Mouse (Mus musculus) gastrocnemius, postnatal 36 days (tissue): ENCODE measurements at regions not wholly inside any gene's neighbourhood (a gene's known extent, or its start where the extent isn't known, plus 50 kb on each side); places are given as distances from the start of the nearest gene placed in this dataset.

Experiments
- DNase-seq, 2 experiments: peaks; one replicate each; pipeline ENCODE4 v3.0.0; 2022
- intact Hi-C: fragments of 180-260 bp; cut with DNase I; formaldehyde crosslinking; loops from one replicate; pipeline ENCODE4 v1.15.1; 2025

GRCm38 (mm10) chr15:31087607-31088006 lies 136.5 kb upstream of the Dap start:
- intact Hi-C loops = no loop called here
- no peak for DNase-seq

DNA sequence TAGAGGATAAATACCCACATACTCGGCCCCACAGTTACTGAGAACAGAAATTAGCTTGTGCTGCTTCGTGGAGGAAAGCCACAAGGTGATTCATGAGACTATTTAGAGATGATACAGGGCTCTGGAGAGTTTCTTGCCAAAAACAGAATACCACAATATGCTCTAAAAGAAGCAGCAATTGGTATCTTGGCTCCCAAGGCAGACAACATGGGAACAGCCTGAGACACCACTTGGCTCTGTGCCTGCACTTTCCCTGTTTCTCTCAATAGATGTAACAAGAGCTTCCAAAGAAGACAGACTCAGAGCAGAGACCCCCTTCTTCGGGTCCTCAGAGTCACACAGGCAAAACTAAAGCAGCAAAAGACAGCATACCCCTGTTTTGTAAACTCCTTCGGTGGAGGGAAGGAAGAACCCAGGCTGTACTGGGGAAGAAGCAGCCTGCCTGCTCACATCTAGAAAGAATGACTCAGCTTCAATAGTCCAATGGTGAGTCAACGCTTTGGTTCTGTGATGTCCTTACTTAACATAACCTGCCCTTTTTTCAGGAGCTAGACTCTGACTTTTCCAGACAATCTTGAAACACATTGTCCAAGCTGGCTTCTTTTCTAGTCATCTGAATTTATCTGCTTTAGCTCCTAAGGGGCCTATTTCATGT lies 132.1 kb upstream of the Dap start:
- DNase-seq = peak; percentile 8 to 26
- intact Hi-C loops = no loop called here

- no peak for DNase-seq
- intact Hi-C loops = no loop called here
These were observed 127.9 kb upstream of the Dap start for GRCm38 (mm10) chr15:31096206-31096605.

DNA sequence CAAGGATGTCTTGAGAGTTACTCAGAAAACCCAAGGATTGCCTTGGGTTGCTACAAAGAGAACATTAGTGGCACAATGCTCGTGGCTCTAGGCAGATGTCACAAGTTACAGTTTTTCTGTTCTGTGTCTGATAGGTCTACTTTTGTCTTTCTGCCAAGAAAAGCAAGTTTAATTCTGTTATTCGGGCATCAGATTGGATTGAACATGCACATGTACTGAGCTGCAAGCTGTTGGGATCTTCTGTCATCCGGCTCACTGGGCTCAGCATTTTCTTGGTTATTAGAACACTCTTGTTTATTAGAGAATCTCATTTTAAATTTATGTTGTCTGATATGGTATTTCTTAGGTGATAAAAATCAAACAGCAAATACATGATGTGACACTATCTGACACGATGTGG lies 126.8 kb upstream of the Dap start:
- intact Hi-C loops = no loop called here
- DNase-seq = no peak

- intact Hi-C loops = no loop called here
- no peak for DNase-seq
These were observed 119.4 kb upstream of the Dap start for GRCm38 (mm10) chr15:31104743-31105142.

DNA sequence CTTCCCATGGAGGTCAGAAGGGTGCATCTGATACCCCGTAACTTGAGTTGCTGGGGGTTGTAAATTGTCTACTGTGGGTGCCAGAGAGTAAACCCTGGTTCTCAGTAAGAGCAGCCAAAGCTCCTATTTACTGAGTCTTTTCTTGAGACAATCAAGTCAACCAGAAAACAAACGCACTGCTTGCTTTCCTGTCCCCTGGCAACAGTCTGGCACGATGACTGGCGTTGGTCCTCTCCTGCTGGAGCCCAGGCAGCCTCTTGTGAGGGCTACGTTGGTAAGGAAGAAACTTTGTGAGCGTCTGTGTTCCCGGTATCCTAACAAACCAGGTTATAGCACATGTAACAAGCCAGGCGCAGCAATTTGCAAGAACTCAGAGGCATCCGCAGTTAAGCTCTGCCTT lies 117.2 kb upstream of the Dap start:
- DNase-seq = no peak
- intact Hi-C loops = no loop called here

DNA sequence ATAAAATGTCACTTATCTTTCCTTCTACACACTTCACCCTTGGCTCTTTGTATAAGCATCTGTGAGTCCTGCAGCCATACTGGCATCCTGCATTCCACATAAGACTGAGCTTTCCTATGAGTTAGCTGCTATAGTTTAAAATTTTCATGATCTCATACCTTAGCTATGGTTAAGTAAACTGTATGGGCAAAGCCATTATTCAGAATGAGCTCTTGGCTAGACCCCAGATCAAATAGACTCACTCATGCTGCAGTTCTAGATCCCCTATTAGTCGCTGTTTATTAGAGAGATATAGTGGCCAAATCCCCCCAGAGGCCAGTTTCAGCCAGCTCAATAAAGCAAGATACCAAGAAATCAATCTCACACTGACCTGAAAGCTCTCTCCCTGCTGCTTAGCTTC lies 110.9 kb upstream of the Dap start:
- intact Hi-C loops = no loop called here
- no peak for DNase-seq

GRCm38 (mm10) chr15:31117338-31117737 lies 106.8 kb upstream of the Dap start:
- no peak for DNase-seq
- intact Hi-C loops = no loop called here

DNA sequence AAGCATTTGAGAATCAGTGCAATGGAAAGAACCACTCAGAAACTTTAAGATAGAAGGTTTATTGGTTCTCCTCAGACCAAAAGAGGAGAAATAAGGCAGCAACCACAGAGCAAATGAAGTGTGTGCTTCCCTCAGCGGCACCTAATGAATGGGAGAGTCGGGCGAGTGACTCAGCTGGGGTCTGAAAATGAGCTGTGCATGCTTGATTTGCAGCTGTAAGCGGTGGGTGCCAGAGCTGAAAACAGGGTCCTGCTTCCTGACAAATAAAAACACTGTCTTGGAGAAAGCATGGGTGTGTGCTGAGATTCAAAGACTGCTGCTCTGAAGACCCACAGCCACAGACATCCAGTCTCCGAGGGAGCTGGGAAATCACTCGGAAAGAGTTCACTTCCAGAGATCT lies 104.0 kb upstream of the Dap start:
- DNase-seq = no peak
- intact Hi-C loops = no loop called here

GRCm38 (mm10) chr15:31125784-31126183 lies 98.3 kb upstream of the Dap start:
- intact Hi-C loops = no loop called here
- DNase-seq = no peak

DNA sequence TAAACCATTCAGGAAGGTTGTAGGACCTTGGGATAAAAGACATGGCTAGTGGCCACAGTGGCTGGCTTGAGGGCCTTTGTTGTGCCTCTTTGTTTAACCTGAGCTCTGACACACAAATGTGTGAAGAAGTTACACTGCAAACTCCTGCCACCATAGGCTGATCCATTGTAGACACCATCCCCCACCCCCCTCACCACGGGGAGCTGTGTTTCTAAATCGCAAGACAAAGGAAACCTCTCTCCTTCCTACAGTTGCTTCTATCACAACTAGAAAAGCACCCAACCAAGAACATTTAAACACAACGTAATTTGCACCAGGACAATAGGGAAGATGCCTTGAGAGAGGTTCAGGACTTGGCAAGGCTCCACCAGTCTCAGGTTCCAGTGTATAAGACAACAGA lies 97.1 kb upstream of the Dap start:
- no peak for DNase-seq
- intact Hi-C loops = no loop called here

DNA sequence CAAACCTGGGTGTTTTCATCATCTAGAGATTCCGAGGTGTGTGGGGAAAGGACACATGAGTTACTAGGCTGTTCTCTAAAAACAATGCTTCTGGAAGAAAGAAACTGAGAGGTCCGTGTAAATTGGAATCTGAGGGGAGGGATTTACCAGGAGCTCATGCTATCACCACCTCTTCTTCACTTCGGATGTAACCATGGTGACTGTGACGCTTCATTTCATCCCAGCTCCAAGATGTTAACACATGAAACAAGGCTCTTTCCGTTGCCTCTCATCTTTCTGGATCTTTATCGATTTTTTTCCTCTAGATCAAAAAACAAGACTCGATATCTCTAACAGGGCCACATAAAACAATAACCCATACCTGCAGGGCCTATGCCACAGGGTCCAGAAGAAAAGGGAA lies 89.2 kb upstream of the Dap start:
- intact Hi-C loops = no loop called here
- no peak for DNase-seq

DNA sequence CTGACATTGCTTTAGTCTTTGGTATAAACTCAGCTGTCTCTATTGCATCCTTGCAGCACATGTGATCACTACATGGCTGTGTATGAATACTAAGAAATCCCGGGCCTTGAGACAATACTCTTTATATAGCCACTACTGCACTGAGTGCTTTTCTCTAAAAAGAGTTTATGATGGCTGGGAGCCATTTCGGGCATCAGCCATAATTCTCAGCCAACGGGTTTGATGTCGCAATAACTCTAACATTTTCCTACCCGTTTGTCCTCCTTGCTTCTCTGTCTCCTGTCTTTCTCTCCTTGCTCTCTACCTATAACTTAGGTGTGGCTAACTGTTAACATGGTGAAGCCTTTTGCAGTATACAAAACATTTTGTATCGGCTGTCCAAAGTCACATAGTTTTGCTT lies 85.5 kb upstream of the Dap start:
- DNase-seq = no peak
- intact Hi-C loops = no loop called here

DNA sequence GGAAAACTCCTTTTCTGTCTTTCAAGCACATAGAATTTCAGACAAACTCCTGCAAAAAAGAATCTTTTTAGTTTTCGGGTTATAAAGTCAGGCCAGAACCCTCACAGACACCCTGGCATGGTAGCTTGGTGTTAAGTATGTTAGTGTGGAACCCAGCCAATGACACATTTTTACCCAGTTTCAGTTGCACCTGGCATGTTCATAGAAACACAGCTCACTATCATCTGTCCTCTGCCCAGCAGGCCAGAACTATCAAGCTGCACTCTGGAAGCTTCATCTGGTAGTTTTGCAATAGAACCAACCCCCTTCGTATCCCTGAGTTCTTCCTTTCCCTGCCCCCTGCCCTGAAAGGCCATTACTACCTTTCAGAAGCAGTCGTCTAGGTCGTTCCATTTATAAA lies 82.4 kb upstream of the Dap start:
- DNase-seq = no peak
- intact Hi-C loops = no loop called here

GRCm38 (mm10) chr15:31148251-31149145 lies 75.6 kb upstream of the Dap start:
- intact Hi-C loops = no loop called here
- DNase-seq = no peak

- intact Hi-C loops = loop anchor here (5.0 kb wide), 1 partner anchor 112 kb away; no protein-coding TSS in a partner anchor
- no peak for DNase-seq
These were observed 74.3 kb upstream of the Dap start for GRCm38 (mm10) chr15:31149855-31150254.

DNA sequence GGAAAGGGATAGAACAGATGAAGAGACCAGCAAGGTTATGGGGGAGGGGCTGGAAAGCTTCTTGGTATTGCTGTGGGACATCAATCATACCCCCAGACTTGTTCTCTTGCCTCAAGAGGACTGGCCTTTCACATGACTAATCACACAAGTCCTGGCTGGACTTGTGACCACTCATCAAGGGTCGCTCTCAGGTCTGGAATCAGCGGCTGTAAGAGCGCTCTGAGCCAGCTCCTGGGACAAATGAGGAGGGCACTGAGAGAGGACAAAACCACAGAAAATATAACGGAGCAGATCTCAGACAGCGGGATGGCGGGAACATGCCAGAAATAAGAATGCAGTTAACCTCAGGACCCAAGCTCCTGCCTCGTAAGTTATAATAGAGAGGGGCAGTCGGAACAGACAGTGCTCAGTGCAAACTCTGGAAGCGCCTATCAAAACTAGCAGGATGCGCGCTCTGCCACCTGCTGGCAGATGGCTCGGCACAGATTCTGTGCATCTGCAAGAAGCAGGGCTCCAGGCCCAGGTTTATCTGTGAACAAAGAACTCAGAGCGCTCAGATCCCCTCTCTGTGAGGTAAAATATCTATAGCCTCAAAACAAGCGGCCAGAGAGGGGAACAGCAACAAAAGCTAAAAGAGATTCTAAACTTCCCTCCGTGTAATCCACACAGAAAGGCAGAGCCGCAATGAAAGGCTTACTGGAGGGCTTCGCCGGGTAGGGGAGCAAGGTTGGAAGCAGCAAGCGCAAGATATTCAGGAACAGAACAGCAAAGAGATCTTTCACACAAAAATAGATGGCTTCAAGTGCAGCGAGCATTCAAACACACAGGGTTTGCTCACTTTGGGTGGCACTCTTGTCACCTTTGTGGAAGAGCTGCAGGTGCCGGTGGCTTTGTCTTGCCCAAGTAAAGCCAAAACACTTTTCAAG lies 73.3 kb upstream of the Dap start:
- peak; percentile 13 to 20 for DNase-seq
- intact Hi-C loops = loop anchor here (1.0 to 5.0 kb wide), 2 partner anchors 111 to 223 kb away; no protein-coding TSS in a partner anchor

DNA sequence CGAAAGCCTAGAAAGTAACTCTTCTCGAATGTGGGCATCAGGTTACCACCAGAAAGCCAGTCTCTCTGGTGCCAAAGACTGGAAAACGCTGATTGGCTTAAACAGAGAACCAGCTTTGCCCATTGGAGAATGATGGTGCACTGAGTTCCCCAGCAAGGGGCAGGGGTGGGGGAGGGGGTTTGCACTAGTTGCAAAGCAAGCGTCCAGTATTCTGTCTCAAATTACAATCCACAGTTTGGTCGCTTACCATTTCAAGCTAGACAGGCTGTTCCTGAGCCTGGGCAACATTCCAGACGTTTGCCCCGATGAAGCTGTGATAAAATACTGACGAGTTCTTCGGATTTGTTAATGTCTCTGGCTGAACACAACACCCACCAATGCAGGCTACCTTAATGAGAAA lies 69.0 kb upstream of the Dap start:
- intact Hi-C loops = no loop called here
- DNase-seq = no peak

- no peak for DNase-seq
- intact Hi-C loops = no loop called here
These were observed 57.5 kb upstream of the Dap start for GRCm38 (mm10) chr15:31166543-31167105.

DNA sequence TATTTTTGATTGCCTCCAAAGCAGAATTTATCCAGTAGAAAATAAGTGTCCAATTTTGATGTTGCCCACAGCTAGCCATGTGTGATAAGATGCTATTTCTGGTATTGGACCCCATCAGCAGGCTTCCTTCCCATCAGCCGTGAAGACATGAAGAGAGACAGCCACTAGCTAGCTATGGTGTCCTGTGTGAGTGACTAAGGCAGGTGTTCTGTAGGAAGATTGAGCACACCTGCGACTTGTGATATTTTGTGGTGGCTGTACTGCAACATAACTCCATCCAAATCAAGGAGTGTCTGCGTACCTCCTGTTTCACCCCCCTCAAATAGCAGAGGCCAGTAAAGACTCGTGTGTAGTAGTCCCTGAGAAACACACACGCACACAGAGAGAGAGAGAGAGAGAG lies 56.6 kb upstream of the Dap start:
- intact Hi-C loops = no loop called here
- DNase-seq = no peak

DNA sequence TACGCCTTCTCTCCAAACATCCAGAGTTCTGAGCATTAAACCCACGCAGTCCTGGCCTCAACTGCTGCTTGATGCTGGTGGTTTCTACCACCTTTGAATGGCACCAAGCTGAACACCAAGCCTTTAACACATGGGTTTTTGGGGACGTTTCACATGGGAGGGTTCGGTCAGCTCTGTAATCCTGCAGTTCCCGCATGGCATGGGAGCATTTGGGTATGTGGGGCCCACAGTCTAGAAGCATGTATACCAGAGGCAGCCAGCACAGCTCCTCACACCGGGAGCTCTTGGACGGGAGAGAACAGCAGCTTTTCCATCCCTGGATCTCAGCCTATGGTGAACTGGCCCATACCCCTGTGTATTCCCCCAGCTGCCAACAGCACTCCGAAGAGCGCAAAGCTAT lies 55.9 kb upstream of the Dap start:
- no peak for DNase-seq
- intact Hi-C loops = no loop called here
